Mouse (Mus musculus) layer of hippocampus, adult 9-10 months (tissue): ENCODE measurements at regions not wholly inside any gene's neighbourhood (a gene's known extent, or its start where the extent isn't known, plus 50 kb on each side); places are given as distances from the start of the nearest gene placed in this dataset.

Experiments used
- DNase-seq: peaks from one replicate; pipeline ENCODE4 v3.0.0; 2022; ENCODE audit warnings: low spot score

DNA sequence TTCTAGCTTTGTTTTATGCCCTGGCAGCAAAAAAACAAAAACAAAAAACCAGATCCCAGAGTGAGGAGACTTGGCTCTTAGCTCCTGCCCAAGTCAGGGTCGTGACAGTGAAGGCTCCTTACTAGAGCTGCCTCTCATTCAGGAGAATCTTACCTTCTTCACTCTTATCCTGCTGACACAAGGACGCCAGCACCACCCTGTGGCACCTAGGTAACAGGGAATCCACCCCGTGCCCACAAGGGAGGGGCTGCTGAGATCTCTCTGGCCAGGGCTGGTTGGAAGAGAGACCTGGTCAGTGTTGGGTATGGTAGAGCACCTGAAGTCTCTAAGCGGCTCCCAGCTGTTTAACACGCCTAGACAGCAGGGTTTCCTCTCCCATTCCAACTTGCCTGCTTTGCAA is 139.3 kb downstream of the Cyp26a1 start:
- no peak for DNase-seq
